In genomic region chr16:37867791-37868505, GRCm38 (mm10) we compare ENCODE assay signal across 8 mouse cellular contexts. TPM values are rescaled to one million over a fixed set of nuclear protein-coding genes. Genes with fewer than 3 reads are reported as not detected.
DNase-seq lines count a peak whose midpoint lies in the region; ATAC-seq and TF ChIP-seq lines count a peak whose summit lies in the region.

Gene Lrrc58 (plus strand): TSS chr16:37868389.

- DNase-seq in A20 (ENCODE audit: low read depth, low spot score), result peak; percentile 90
- peak; percentile 91 for DNase-seq in embryonic facial prominence, embryonic 14.5 days (ENCODE audit: low spot score)
- DNase-seq in heart, embryonic 10.5 days (ENCODE audit: low spot score), result peak; percentile 85
- DNase-seq in liver, result peak; percentile 75
- peak; percentile 40 to 75 for DNase-seq in monocyte, adult 2 months (ENCODE audit: low read depth in 1 of 2, low spot score in 2 of 2)
- peak; percentile 76 for DNase-seq in spleen, postnatal 36 days (ENCODE audit: low spot score in 2 of 2)

- H3K27me3 ChIP-seq in embryonic facial prominence, embryonic 14.5 days (replicated peaks; ENCODE audit: control insufficient read depth, insufficient read depth, low read length), result no peaks in the 10 kb centered on the region
- no peaks in the 10 kb centered on the region for H3K27me3 ChIP-seq in heart, embryonic 10.5 days (ENCODE audit: insufficient read depth, poor library complexity, severe bottlenecking)
- H3K27me3 ChIP-seq in kidney, embryonic 15.5 days, result no peaks in the 10 kb centered on the region

- H3K4me1 ChIP-seq in bone marrow, adult 2 months (ENCODE audit: control insufficient read depth, insufficient read depth, low read length), result peaks cover 2% of the 10 kb centered on the region; the same call in 1 of the 2 replicates
- peaks cover 15% of the 10 kb centered on the region for H3K4me1 ChIP-seq in embryonic facial prominence, embryonic 14.5 days (ENCODE audit: control insufficient read depth, insufficient read depth, low read length)
- peaks cover 19% of the 10 kb centered on the region for H3K4me1 ChIP-seq in heart, embryonic 10.5 days
- peaks cover 25% of the 10 kb centered on the region for H3K4me1 ChIP-seq in kidney, embryonic 15.5 days

- no peak for TF ChIP-seq CTCF in bone marrow, adult 2 months (IDR thresholded peaks at IDR 0.05; ENCODE audit: control insufficient read depth, insufficient read depth, low read length)

- ATAC-seq in embryonic facial prominence, embryonic 14.5 days (ENCODE audit: low read depth), result peak; percentile 95
- peak; percentile 94 for ATAC-seq in kidney, embryonic 15.5 days (replicated peaks; ENCODE audit: low FRiP score)

- peaks cover 13% of the 10 kb centered on the region for H3K36me3 ChIP-seq in embryonic facial prominence, embryonic 14.5 days (ENCODE audit: control insufficient read depth, insufficient read depth, low read length)
- H3K36me3 ChIP-seq in heart, embryonic 10.5 days, result peaks cover 14% of the 10 kb centered on the region; the same call in 1 of the 2 replicates
- H3K36me3 ChIP-seq in kidney, embryonic 15.5 days, result peaks cover 5% of the 10 kb centered on the region; the same call in 1 of the 2 replicates

- H3K27ac ChIP-seq in bone marrow, adult 2 months (ENCODE audit: control insufficient read depth, insufficient read depth, low read depth, low read length, poor library complexity), result peak within 1 kb of the TSS; percentile 98
- peak within 1 kb of the TSS; percentile 99 for H3K27ac ChIP-seq in embryonic facial prominence, embryonic 14.5 days (replicated peaks; ENCODE audit: low read depth, low read length)
- peak within 1 kb of the TSS; percentile 99 for H3K27ac ChIP-seq in heart, embryonic 10.5 days
- peak within 1 kb of the TSS; percentile 99 for H3K27ac ChIP-seq in kidney, embryonic 15.5 days

- H3K9ac ChIP-seq in embryonic facial prominence, embryonic 14.5 days (ENCODE audit: low read depth, low read length), result peak within 1 kb of the TSS; percentile 98
- peak within 1 kb of the TSS; percentile 97 for H3K9ac ChIP-seq in kidney, embryonic 15.5 days

- peak; percentile 52; the same call in 1 of the 2 replicates for TF ChIP-seq POLR2A in bone marrow, adult 2 months (IDR thresholded peaks at IDR 0.05; ENCODE audit: borderline replicate concordance, control insufficient read depth, low read depth, low read length)

- H3K4me2 ChIP-seq in embryonic facial prominence, embryonic 14.5 days (ENCODE audit: low read depth, low read length), result peak within 1 kb of the TSS; percentile 76
- H3K4me2 ChIP-seq in kidney, embryonic 15.5 days, result peak within 1 kb of the TSS; percentile 73

- H3K9me3 ChIP-seq in embryonic facial prominence, embryonic 14.5 days (ENCODE audit: control insufficient read depth, low read length), result no peaks in the 10 kb centered on the region
- no peaks in the 10 kb centered on the region for H3K9me3 ChIP-seq in heart, embryonic 10.5 days
- H3K9me3 ChIP-seq in kidney, embryonic 15.5 days (replicated peaks), result no peaks in the 10 kb centered on the region

- H3K4me3 ChIP-seq in bone marrow, adult 2 months (replicated peaks; ENCODE audit: control insufficient read depth, low read depth, low read length), result peak within 1 kb of the TSS; percentile 97
- peak within 1 kb of the TSS; percentile 97 for H3K4me3 ChIP-seq in embryonic facial prominence, embryonic 14.5 days (ENCODE audit: low read depth, low read length)
- H3K4me3 ChIP-seq in heart, embryonic 10.5 days, result peak within 1 kb of the TSS; percentile 98
- peak within 1 kb of the TSS; percentile 97 for H3K4me3 ChIP-seq in kidney, embryonic 15.5 days (replicated peaks)

- 3% methylated on average over 86 of the region's 86 CpGs for WGBS in bone marrow, adult 2 months
- 1% methylated on average over 31 of the region's 86 CpGs for WGBS in embryonic facial prominence, embryonic 14.5 days
- under 1% methylated on average over 86 of the region's 86 CpGs for WGBS in heart, embryonic 10.5 days
- WGBS in kidney, embryonic 15.5 days, result under 1% methylated on average over 86 of the region's 86 CpGs

RNA-seq across cellular contexts. Expression of gene Lrrc58, which starts in this region (rescaled TPM):
- 3.8 and 6.5 TPM in 2 replicates for polyA plus RNA-seq in bone marrow, adult 2 months (2011; ENCODE audit: insufficient read depth, insufficient read length, low replicate concordance, missing spikeins)
- 52.4 and 53.8 TPM in 2 replicates for polyA plus RNA-seq in embryonic facial prominence, embryonic 14.5 days (2014; fragmentation: Nextera tagmentation; extraction: Ambion mirVana)
- polyA plus RNA-seq in heart, embryonic 10.5 days (2016; fragmentation: Nextera tagmentation; extraction: Ambion mirVana), result 42.8 and 48.3 TPM in 2 replicates
- polyA plus RNA-seq in kidney, embryonic 15.5 days (2015; fragmentation: Nextera tagmentation; extraction: Ambion mirVana), result 65.6 TPM in 2 replicates

Comparison
In these comparisons a context has a peak if more than half of its experiments do, and no peak if none do; other contexts are left out.
1. Peak in every context shown above with its lines: DNase-seq, ATAC-seq, H3K4me3 ChIP-seq and H3K27ac ChIP-seq.